Mouse (Mus musculus): ENCODE measurements around the gene Prdm13. TPM values are rescaled to one million over a fixed set of nuclear protein-coding genes. Genes with fewer than 3 reads are reported as not detected.

Prdm13 gene
- polyA plus RNA-seq, 1 experiment from 2014 or later = 0.28 TPM

DNA sequence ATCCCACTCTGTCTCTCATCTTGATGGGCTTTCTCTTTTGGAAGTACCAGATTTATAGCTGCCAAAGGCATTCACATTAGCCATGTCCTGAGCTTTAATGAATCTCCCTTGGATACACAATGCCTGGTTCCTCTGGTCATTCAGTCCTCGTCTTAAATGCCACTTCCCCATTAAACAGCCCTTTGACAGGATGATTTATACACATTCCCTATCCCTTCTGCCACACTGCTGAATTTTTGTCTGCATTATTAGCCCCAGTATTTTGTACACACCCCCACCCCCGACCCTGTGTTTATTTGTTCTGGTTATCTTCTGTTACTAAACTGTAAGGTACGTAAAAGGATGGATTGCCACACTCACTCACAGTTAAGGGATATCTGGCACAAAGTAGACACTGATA, 27.6 kb downstream of the Prdm13 start:
- Histone ChIP-seq H3K4me1 (replicated peaks) (no peaks in the 10 kb centered on the region), H3K9me3 (no peaks in the 10 kb centered on the region), H3K4me2 (replicated peaks) (no peak overlapping the region), H3K36me3 (no peaks in the 10 kb centered on the region), H3K27ac (no peak overlapping the region), H3K27me3 (no peaks in the 10 kb centered on the region), H3K9ac (replicated peaks) (no peak overlapping the region), H3K4me3 (replicated peaks) (no peak overlapping the region)
- WGBS = 77% methylated on average over 3 of the region's 3 CpGs
- no peak for ATAC-seq

- Histone ChIP-seq H3K4me2 (replicated peaks) (no peak overlapping the region), H3K9ac (replicated peaks) (no peak overlapping the region), H3K9me3 (no peaks in the 10 kb centered on the region), H3K4me3 (replicated peaks) (no peak overlapping the region), H3K36me3 (no peaks in the 10 kb centered on the region), H3K4me1 (replicated peaks) (peaks cover 5% of the 10 kb centered on the region; the same call in 1 of the 2 replicates), H3K27me3 (no peaks in the 10 kb centered on the region), H3K27ac (no peak overlapping the region)
- ATAC-seq = peak; percentile 73
- 94% methylated on average over 2 of the region's 2 CpGs for WGBS
Observed at GRCm38 (mm10) chr4:21629275-21629583, 56.5 kb downstream of the Prdm13 start.

DNA sequence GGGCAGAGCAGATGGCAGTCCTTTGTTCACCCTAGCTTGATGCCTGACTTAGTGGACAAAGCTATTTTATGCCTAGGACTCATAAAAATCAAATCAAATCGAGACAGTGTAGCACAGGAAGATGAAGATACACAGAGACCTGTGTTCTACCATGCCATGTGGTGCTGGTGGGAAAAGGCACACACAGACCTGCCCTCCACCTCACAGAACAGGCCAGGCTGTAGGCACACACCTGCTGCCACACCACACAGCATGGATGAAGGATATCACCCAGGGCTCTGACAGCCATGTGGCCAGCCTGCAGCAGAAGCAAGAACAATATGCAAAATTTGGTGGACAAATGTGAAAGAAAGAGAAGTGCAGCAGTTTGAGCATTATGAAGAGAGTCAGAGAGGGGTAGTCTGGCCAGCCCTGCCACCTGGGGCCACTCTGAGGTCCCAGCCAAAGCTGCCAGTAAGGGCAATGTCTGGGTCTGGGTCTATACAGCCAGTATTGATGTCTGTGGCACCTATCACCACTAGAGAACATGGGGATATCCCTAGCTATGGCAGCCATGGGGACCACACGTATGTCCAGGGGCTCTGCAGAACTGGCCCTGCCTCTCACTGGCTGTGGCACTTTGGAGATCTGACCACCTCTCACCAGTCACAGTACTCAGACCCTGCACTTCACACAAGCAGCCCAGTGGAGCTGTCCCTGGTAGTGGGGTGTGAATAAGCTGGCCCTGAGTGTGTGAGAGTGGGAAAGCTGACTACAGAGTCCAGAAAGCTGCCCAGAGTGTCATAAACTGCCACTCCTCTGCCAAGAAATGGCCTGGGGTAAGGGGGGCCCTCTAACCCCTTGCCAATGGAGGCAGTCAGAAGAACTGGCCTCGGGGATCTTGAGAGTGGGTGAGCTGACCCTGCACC, 57.1 kb downstream of the Prdm13 start:
- peaks cover 5% of the 10 kb centered on the region; the same call in 1 of the 2 replicates for H3K4me1 ChIP-seq (replicated peaks)
- WGBS = 56% methylated on average over 3 of the region's 3 CpGs
- no peak overlapping the region for H3K9ac ChIP-seq (replicated peaks)
- no peak overlapping the region for H3K27ac ChIP-seq
- no peak overlapping the region for H3K4me3 ChIP-seq (replicated peaks)
- no peaks in the 10 kb centered on the region for H3K9me3 ChIP-seq
- no peak overlapping the region for H3K4me2 ChIP-seq (replicated peaks)
- H3K36me3 ChIP-seq = no peaks in the 10 kb centered on the region
- ATAC-seq = peak; percentile 66
- no peaks in the 10 kb centered on the region for H3K27me3 ChIP-seq

Other genes starting within 250 kb of the Prdm13 start
- gene Ccnc, start 41.7 kb upstream of the Prdm13 start, polyA plus RNA-seq (2015; fragmentation: Nextera tagmentation; extraction: Ambion mirVana) = 65.7 and 75.0 TPM in 2 replicates
- 7.5 and 7.8 TPM in 2 replicates for gene Usp45, start 81.2 kb upstream of the Prdm13 start, polyA plus RNA-seq (2015; fragmentation: Nextera tagmentation; extraction: Ambion mirVana)
- 28.5 and 30.6 TPM in 2 replicates for gene Tstd3, start 81.2 kb upstream of the Prdm13 start, polyA plus RNA-seq (2015; fragmentation: Nextera tagmentation; extraction: Ambion mirVana)
- gene Pnisr, start 161.6 kb upstream of the Prdm13 start, polyA plus RNA-seq (2015; fragmentation: Nextera tagmentation; extraction: Ambion mirVana) = 216 and 226 TPM in 2 replicates
- gene Coq3, start 193.7 kb upstream of the Prdm13 start, polyA plus RNA-seq (2015; fragmentation: Nextera tagmentation; extraction: Ambion mirVana) = 11.1 and 11.8 TPM in 2 replicates
- gene Faxc, start 245.4 kb upstream of the Prdm13 start, polyA plus RNA-seq (2015; fragmentation: Nextera tagmentation; extraction: Ambion mirVana) = 19.8 and 21.6 TPM in 2 replicates